Mouse (Mus musculus): ENCODE results near the gene Zfp346. TPM values are rescaled to one million over a fixed set of nuclear protein-coding genes. Genes with fewer than 3 reads are reported as not detected.

Zfp346 gene
- polyA plus RNA-seq, 1 experiment from 2014 or later, result 6.9 TPM

DNA sequence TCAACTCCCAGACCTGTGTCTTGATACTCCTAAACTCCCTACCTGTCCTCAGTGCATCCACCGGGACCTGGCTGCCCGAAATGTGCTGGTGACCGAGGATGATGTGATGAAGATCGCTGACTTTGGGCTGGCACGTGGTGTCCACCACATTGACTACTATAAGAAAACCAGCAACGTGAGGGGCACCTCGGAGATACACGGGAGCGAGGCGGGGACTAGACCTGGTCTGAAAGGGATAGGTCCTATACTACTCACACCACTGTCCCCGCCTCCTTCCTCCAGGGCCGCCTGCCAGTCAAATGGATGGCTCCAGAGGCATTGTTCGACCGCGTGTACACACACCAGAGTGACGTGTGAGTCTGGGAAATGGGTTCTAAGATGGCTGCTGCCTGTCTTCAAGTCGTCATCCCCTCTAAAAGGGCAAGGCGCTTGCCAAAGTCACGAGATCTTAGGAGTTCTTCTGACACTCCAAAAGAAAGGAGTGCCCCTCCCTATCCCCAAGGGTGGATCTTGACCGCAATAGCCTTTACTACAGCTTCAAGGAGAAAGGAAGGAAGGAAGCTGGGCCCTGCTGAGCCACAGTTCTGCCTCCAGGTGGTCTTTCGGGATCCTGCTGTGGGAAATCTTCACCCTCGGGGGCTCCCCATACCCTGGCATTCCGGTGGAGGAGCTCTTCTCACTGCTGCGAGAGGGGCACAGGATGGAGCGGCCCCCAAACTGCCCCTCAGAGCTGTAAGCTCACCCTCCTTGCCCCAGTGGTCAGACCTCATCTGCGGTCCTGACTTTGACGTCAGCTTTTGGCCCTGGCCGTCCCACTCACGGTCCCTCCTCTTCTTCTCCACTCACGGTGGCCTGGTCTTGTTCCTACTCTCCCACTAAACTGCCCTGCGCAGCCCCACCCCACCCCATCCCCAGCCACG, 62.0 kb downstream of the Zfp346 start:
- Histone ChIP-seq H3K27ac (ENCODE audit: low read length) (no peak overlapping the region), H3K4me1 (ENCODE audit: control insufficient read depth, low read depth, low read length) (peaks cover 5% of the 10 kb centered on the region), H3K4me2 (ENCODE audit: low read depth, low read length) (no peak overlapping the region), H3K36me3 (ENCODE audit: control insufficient read depth, insufficient read depth) (no peaks in the 10 kb centered on the region), H3K9ac (ENCODE audit: low read depth, low read length) (no peak overlapping the region), H3K27me3 (ENCODE audit: control insufficient read depth, insufficient read depth, low read depth, low read length) (no peaks in the 10 kb centered on the region), H3K9me3 (replicated peaks; ENCODE audit: control insufficient read depth, low read length) (no peaks in the 10 kb centered on the region), H3K4me3 (ENCODE audit: low read depth, low read length) (no peak overlapping the region)
- 71% methylated on average over 32 of the region's 32 CpGs for WGBS (ENCODE audit: insufficient replicate concordance)
- no peak for ATAC-seq (ENCODE audit: low read depth)

DNA sequence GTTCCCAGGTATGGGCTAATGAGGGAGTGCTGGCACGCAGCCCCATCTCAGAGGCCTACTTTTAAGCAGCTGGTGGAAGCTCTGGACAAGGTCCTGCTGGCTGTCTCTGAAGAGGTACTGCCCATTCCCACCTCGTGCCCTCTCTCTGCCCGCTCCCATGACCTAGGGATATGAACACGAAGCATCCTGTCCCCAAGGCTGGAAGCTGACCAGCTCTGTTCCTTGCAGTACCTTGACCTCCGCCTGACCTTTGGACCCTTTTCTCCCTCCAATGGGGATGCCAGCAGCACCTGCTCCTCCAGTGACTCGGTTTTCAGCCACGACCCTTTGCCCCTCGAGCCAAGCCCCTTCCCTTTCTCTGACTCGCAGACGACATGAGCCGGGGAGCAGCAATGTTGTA, 62.7 kb downstream of the Zfp346 start:
- H3K27me3 ChIP-seq (ENCODE audit: control insufficient read depth, insufficient read depth, low read depth, low read length), result no peaks in the 10 kb centered on the region
- no peak overlapping the region for H3K4me2 ChIP-seq (ENCODE audit: low read depth, low read length)
- H3K9ac ChIP-seq (ENCODE audit: low read depth, low read length), result no peak overlapping the region
- no peak overlapping the region for H3K27ac ChIP-seq (ENCODE audit: low read length)
- H3K9me3 ChIP-seq (replicated peaks; ENCODE audit: control insufficient read depth, low read length), result no peaks in the 10 kb centered on the region
- no peaks in the 10 kb centered on the region for H3K36me3 ChIP-seq (ENCODE audit: control insufficient read depth, insufficient read depth)
- no peak overlapping the region for H3K4me3 ChIP-seq (ENCODE audit: low read depth, low read length)
- ATAC-seq (ENCODE audit: low read depth), result no peak
- 73% methylated on average over 11 of the region's 11 CpGs for WGBS (ENCODE audit: insufficient replicate concordance)
- H3K4me1 ChIP-seq (ENCODE audit: control insufficient read depth, low read depth, low read length), result peaks cover 5% of the 10 kb centered on the region

DNA sequence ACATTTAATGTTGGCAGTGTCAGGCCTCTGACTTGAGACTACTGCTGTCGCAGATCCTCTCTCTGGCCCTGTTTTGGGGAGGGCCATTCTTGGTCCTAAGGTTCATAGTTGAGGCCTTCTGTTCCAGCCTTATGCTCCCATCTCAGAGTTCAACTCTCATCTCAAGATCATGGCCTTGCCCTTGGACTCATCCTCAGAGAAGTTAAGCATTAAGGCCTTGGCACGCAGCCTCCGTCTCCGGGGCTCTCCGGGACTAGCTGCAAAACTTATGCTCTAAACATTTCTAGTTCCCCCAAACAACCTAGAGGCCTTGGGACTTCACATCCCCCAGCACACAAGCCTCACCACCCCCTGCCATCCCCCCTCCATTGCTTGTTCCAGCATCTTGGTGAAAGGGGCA, 63.1 kb downstream of the Zfp346 start:
- H3K9me3 ChIP-seq (replicated peaks; ENCODE audit: control insufficient read depth, low read length), result no peaks in the 10 kb centered on the region
- WGBS (ENCODE audit: insufficient replicate concordance), result 83% methylated on average over 5 of the region's 5 CpGs
- no peak overlapping the region for H3K27ac ChIP-seq (ENCODE audit: low read length)
- no peaks in the 10 kb centered on the region for H3K27me3 ChIP-seq (ENCODE audit: control insufficient read depth, insufficient read depth, low read depth, low read length)
- peaks cover 5% of the 10 kb centered on the region for H3K4me1 ChIP-seq (ENCODE audit: control insufficient read depth, low read depth, low read length)
- H3K4me3 ChIP-seq (ENCODE audit: low read depth, low read length), result no peak overlapping the region
- no peak for ATAC-seq (ENCODE audit: low read depth)
- H3K9ac ChIP-seq (ENCODE audit: low read depth, low read length), result no peak overlapping the region
- no peaks in the 10 kb centered on the region for H3K36me3 ChIP-seq (ENCODE audit: control insufficient read depth, insufficient read depth)
- no peak overlapping the region for H3K4me2 ChIP-seq (ENCODE audit: low read depth, low read length)

DNA sequence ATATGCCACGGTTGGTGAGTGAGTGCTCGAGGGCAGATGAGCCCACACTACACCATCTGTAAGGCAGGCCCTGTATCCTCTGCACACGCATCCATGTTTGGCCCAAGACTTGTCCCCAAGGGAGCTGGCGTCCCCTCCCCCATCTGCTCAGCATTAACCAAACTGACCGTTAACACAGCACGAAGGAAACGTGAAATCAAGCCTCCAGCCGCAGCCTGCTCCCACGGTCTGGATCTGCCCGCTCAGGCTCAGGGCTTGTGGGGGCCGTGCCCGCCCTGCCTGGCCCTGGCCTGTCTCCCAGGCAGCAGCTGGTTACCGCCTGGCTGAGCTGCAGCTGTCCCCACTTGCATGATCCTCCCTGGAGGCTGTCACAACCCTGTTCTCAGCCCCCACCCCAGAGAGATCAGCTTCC, 63.9 kb downstream of the Zfp346 start:
- no peak overlapping the region for H3K9ac ChIP-seq (ENCODE audit: low read depth, low read length)
- H3K36me3 ChIP-seq (ENCODE audit: control insufficient read depth, insufficient read depth), result no peaks in the 10 kb centered on the region
- H3K4me1 ChIP-seq (ENCODE audit: control insufficient read depth, low read depth, low read length), result peaks cover 5% of the 10 kb centered on the region
- no peaks in the 10 kb centered on the region for H3K9me3 ChIP-seq (replicated peaks; ENCODE audit: control insufficient read depth, low read length)
- WGBS (ENCODE audit: insufficient replicate concordance), result 83% methylated on average over 13 of the region's 13 CpGs
- no peak overlapping the region for H3K4me3 ChIP-seq (ENCODE audit: low read depth, low read length)
- H3K27me3 ChIP-seq (ENCODE audit: control insufficient read depth, insufficient read depth, low read depth, low read length), result no peaks in the 10 kb centered on the region
- ATAC-seq (ENCODE audit: low read depth), result no peak
- H3K27ac ChIP-seq (ENCODE audit: low read length), result no peak overlapping the region
- H3K4me2 ChIP-seq (ENCODE audit: low read depth, low read length), result no peak overlapping the region

DNA sequence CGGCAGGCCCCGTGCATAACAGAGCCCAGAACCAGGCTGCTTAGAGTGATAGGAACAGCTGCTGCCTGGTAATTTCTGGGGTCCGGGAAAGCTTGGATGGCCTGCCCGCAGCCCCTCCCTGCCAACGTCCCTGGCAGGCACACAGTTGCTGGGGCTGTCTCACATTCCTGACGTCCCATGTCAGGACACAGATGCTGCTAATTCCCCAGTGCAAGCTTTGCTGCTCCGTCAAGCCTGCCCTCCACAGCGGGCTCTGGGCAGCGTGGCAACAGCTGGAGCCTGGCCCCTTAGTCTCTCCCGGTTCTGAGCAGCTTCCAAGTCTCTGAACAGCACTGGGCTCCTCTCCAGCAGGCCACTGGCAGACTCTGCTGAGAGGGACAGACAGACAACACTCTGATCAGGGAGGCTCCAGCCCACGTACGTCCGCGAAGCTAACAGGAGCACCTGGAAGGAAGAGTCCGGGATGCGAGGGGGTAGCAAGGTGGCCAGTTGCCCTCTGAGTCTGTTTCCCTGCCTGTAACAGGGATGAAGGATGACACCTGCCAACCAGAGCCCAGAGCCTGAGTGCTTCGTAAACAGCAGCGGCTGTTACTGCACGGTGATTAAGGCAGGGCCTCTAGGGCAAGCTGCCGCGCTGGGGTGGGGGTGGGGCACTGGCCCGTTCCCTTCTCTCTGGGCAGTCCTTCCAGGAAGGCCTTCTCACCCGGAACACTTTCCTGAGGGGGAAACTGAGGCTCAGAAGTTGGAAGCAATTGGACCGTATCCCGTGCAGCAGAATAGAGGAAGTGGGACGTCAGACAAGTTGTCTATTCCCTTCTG, 66.6 kb downstream of the Zfp346 start:
- no peaks in the 10 kb centered on the region for H3K36me3 ChIP-seq (ENCODE audit: control insufficient read depth, insufficient read depth)
- H3K9me3 ChIP-seq (replicated peaks; ENCODE audit: control insufficient read depth, low read length), result no peaks in the 10 kb centered on the region
- 28% methylated on average over 26 of the region's 26 CpGs for WGBS (ENCODE audit: insufficient replicate concordance)
- peaks cover 5% of the 10 kb centered on the region for H3K4me1 ChIP-seq (ENCODE audit: control insufficient read depth, low read depth, low read length)
- H3K9ac ChIP-seq (ENCODE audit: low read depth, low read length), result 0 out of 2 replicates have a peak overlapping the region, but pooled peaks have one; percentile 19
- H3K27me3 ChIP-seq (ENCODE audit: control insufficient read depth, insufficient read depth, low read depth, low read length), result no peaks in the 10 kb centered on the region
- H3K27ac ChIP-seq (ENCODE audit: low read length), result no peak overlapping the region
- H3K4me3 ChIP-seq (ENCODE audit: low read depth, low read length), result no peak overlapping the region
- ATAC-seq (ENCODE audit: low read depth), result no peak
- peak overlapping the region; percentile 35; the same call in 1 of the 2 replicates for H3K4me2 ChIP-seq (ENCODE audit: low read depth, low read length)

DNA sequence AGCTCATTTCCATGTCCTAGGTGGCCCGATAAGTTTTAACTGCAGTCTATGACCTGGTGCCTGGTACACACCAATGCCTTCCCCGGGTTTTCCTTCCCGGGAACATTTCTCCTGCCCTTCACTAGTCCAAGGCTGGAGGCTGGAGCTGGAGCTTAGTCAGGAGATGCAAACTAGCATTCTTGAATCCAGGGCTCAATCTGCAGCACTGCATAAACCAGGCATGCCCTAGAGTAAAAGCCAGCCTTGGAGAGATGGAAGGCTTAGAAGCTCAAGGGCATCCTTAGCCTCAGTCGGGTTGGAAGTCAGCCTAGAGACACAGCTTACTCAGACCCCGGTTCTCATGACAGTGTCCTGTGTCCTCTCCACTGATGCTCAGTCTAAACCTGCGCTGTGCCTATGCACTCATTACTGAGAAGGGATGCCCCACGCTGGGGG, 67.2 kb downstream of the Zfp346 start:
- peaks cover 5% of the 10 kb centered on the region for H3K4me1 ChIP-seq (ENCODE audit: control insufficient read depth, low read depth, low read length)
- ATAC-seq (ENCODE audit: low read depth), result no peak
- H3K9ac ChIP-seq (ENCODE audit: low read depth, low read length), result no peak overlapping the region
- H3K4me3 ChIP-seq (ENCODE audit: low read depth, low read length), result no peak overlapping the region
- no peak overlapping the region for H3K27ac ChIP-seq (ENCODE audit: low read length)
- no peaks in the 10 kb centered on the region for H3K27me3 ChIP-seq (ENCODE audit: control insufficient read depth, insufficient read depth, low read depth, low read length)
- no peak overlapping the region for H3K4me2 ChIP-seq (ENCODE audit: low read depth, low read length)
- no peaks in the 10 kb centered on the region for H3K36me3 ChIP-seq (ENCODE audit: control insufficient read depth, insufficient read depth)
- H3K9me3 ChIP-seq (replicated peaks; ENCODE audit: control insufficient read depth, low read length), result no peaks in the 10 kb centered on the region
- WGBS (ENCODE audit: insufficient replicate concordance), result 40% methylated on average over 7 of the region's 7 CpGs

DNA sequence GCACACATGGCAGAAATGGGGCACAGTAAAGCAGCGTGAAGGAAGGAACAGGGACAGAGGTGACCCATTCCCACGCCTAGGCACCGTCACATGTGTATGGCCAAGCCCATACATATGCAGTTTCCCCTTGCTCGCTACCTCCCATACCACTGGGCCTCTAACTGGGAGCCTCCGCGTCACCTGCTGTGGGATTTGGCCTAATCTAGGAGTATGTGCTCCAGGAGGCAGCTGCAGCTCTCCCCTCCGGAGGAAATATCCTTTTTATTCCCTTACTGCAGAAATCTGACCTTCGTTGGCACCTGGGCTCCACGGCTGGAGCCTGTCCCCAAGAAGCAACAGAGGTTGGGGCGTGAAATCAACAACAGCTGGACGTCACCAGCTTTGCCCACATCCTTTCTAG, 69.2 kb downstream of the Zfp346 start:
- WGBS (ENCODE audit: insufficient replicate concordance), result 71% methylated on average over 11 of the region's 11 CpGs
- Histone ChIP-seq H3K27me3 (ENCODE audit: control insufficient read depth, insufficient read depth, low read depth, low read length) (no peaks in the 10 kb centered on the region), H3K4me1 (ENCODE audit: control insufficient read depth, low read depth, low read length) (peaks cover 5% of the 10 kb centered on the region), H3K27ac (ENCODE audit: low read length) (no peak overlapping the region), H3K9me3 (replicated peaks; ENCODE audit: control insufficient read depth, low read length) (no peaks in the 10 kb centered on the region), H3K36me3 (ENCODE audit: control insufficient read depth, insufficient read depth) (no peaks in the 10 kb centered on the region), H3K9ac (ENCODE audit: low read depth, low read length) (no peak overlapping the region), H3K4me3 (ENCODE audit: low read depth, low read length) (no peak overlapping the region), H3K4me2 (ENCODE audit: low read depth, low read length) (no peak overlapping the region)
- no peak for ATAC-seq (ENCODE audit: low read depth)

DNA sequence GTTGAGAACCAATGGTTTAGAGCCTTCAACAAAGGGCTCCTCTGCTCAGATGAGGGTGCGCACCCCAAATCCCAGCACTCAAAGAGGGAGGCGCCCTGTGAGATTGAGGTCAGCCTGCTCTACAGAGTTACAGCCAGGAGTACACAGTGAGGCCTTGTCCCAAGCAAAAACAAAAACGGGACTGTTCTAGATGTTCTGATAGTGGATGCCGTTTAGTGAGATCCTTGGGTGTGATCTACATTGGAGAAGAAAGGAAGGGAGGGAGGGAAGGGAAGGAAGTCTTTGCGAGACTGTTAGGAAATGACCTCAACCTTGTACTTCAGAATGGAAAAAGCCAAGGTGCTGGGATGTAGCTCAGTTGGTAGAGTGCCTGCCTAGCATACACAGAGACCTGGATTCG, 71.2 kb downstream of the Zfp346 start:
- H3K4me3 ChIP-seq (ENCODE audit: low read depth, low read length), result no peak overlapping the region
- ATAC-seq (ENCODE audit: low read depth), result no peak
- H3K27ac ChIP-seq (ENCODE audit: low read length), result no peak overlapping the region
- no peak overlapping the region for H3K9ac ChIP-seq (ENCODE audit: low read depth, low read length)
- peaks cover 5% of the 10 kb centered on the region for H3K4me1 ChIP-seq (ENCODE audit: control insufficient read depth, low read depth, low read length)
- 57% methylated on average over 6 of the region's 6 CpGs for WGBS (ENCODE audit: insufficient replicate concordance)
- H3K27me3 ChIP-seq (ENCODE audit: control insufficient read depth, insufficient read depth, low read depth, low read length), result no peaks in the 10 kb centered on the region
- H3K4me2 ChIP-seq (ENCODE audit: low read depth, low read length), result no peak overlapping the region
- H3K9me3 ChIP-seq (replicated peaks; ENCODE audit: control insufficient read depth, low read length), result no peaks in the 10 kb centered on the region
- no peaks in the 10 kb centered on the region for H3K36me3 ChIP-seq (ENCODE audit: control insufficient read depth, insufficient read depth)
